Mouse (Mus musculus) midbrain, embryonic 12.5 days (tissue): Measurements from ENCODE around the gene Gm10392. TPM values are rescaled to one million over a fixed set of nuclear protein-coding genes. Genes with fewer than 3 reads are reported as not detected.

ENCODE experiments used
- ATAC-seq: fragments of 200-750 bp; cut with Nextera tagmentation; 2 replicates; pipeline ENCODE4 v1.8.0; 2017; ENCODE audit warnings: low read depth, moderate TSS enrichment, moderate library complexity; ENCODE audit not compliant: low FRiP score
- H3K27ac ChIP-seq: fragments of 300-500 bp; sonication (generic); replicated peaks from 2 replicates; pipeline ENCODE4 v1.5.1; 2016; ENCODE audit warnings: mild to moderate bottlenecking
- H3K27me3 ChIP-seq: fragments of 300-500 bp; sonication (generic); 2 replicates; pipeline ENCODE4 v1.6.1; 2016; ENCODE audit warnings: mild to moderate bottlenecking
- H3K36me3 ChIP-seq: fragments of 300-500 bp; sonication (generic); 2 replicates; pipeline ENCODE4 v1.6.1; 2016
- H3K4me1 ChIP-seq: fragments of 300-500 bp; sonication (generic); 2 replicates; pipeline ENCODE4 v1.6.1; 2016
- H3K4me2 ChIP-seq: fragments of 300-500 bp; sonication (generic); replicated peaks from 2 replicates; pipeline ENCODE4 v1.6.1; 2016; ENCODE audit warnings: mild to moderate bottlenecking, moderate library complexity
- H3K4me3 ChIP-seq: fragments of 300-500 bp; sonication (generic); 2 replicates; pipeline ENCODE4 v1.5.1; 2016; ENCODE audit warnings: mild to moderate bottlenecking
- H3K9ac ChIP-seq: fragments of 300-500 bp; sonication (generic); replicated peaks from 2 replicates; pipeline ENCODE4 v1.6.1; 2016; ENCODE audit warnings: mild to moderate bottlenecking, moderate library complexity
- H3K9me3 ChIP-seq: fragments of 300-500 bp; sonication (generic); 2 replicates; pipeline ENCODE4 v1.6.1; 2016; ENCODE audit warnings: mild to moderate bottlenecking
- WGBS: fragments of 180-500 bp; shearing (Covaris S2); methylation state at CpG from one replicate; pipeline ENCODE4 v1.1.7; 2016; 5-methylcytosine and 5-hydroxymethylcytosine counted together
- polyA plus RNA-seq: library from polyadenylated mRNA; unstranded; fragments of >200 nt; fragmentation: Nextera tagmentation; extraction: Ambion mirVana; gene quantifications from 2 replicates; pipeline ENCODE4 v1.2.1, GENCODE M21; 2016

Gene Gm10392
- polyA plus RNA-seq, 1 experiment from 2014 or later: not detected

DNA sequence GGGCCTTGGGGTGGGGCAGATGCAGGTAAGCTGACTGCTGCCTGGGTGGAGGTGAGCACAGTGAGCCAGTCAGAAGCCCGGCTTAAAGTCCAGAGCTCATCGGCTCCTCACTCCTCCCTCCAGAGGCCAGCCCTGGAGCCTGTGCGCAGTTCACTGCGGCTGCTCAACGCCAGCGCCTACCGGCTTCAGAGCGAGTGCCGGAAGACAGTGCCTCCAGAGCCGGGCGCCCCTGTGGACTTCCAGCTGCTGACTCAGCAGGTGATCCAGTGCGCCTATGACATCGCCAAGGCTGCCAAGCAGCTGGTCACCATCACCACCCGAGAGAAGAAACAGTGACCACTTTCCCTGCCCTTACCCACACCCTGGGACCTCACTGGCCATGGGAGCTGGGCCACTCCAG, 12.7 kb downstream of the Gm10392 start:
- Histone ChIP-seq H3K9me3 (no peaks in the 10 kb centered on the region), H3K4me2 (no peak overlapping the region), H3K27me3 (no peaks in the 10 kb centered on the region; the same call in 1 of the 2 replicates), H3K9ac (no peak overlapping the region), H3K4me1 (peaks cover 7% of the 10 kb centered on the region), H3K4me3 (no peak overlapping the region), H3K36me3 (peaks cover 60% of the 10 kb centered on the region), H3K27ac (no peak overlapping the region)
- no peak for ATAC-seq
- 87% methylated on average over 14 of the region's 14 CpGs for WGBS

GRCm38 (mm10) chr11:77505291-77505980, 13.6 kb downstream of the Gm10392 start:
- H3K4me2 ChIP-seq: no peak overlapping the region
- WGBS: 92% methylated on average over 22 of the region's 22 CpGs
- ATAC-seq: no peak

GRCm38 (mm10) chr11:77504377-77504776, 14.6 kb downstream of the Gm10392 start:
- no peak overlapping the region for H3K27ac ChIP-seq
- no peaks in the 10 kb centered on the region; the same call in 1 of the 2 replicates for H3K27me3 ChIP-seq
- 96% methylated on average over 19 of the region's 19 CpGs for WGBS
- H3K4me2 ChIP-seq: no peak overlapping the region
- no peaks in the 10 kb centered on the region for H3K9me3 ChIP-seq
- H3K36me3 ChIP-seq: peaks cover 75% of the 10 kb centered on the region
- no peak overlapping the region for H3K4me3 ChIP-seq
- H3K9ac ChIP-seq: no peak overlapping the region
- no peak for ATAC-seq
- H3K4me1 ChIP-seq: peaks cover 21% of the 10 kb centered on the region

More at GRCm38 (mm10) chr11:77505291-77505980, 13.6 kb downstream of the Gm10392 start:
- Histone ChIP-seq H3K36me3 (peaks cover 64% of the 10 kb centered on the region), H3K27me3 (no peaks in the 10 kb centered on the region; the same call in 1 of the 2 replicates), H3K27ac (no peak overlapping the region), H3K4me3 (no peak overlapping the region), H3K4me1 (peaks cover 16% of the 10 kb centered on the region), H3K9me3 (no peaks in the 10 kb centered on the region), H3K9ac (no peak overlapping the region)

- peaks cover 81% of the 10 kb centered on the region for H3K36me3 ChIP-seq
Measured at GRCm38 (mm10) chr11:77503511-77503910, 15.5 kb downstream of the Gm10392 start.

GRCm38 (mm10) chr11:77502481-77502880, 16.5 kb downstream of the Gm10392 start:
- WGBS: 88% methylated on average over 6 of the region's 6 CpGs
- no peak for ATAC-seq
- Histone ChIP-seq H3K4me3 (no peak overlapping the region), H3K4me1 (peaks cover 25% of the 10 kb centered on the region), H3K27me3 (no peaks in the 10 kb centered on the region), H3K4me2 (no peak overlapping the region), H3K9me3 (no peaks in the 10 kb centered on the region), H3K36me3 (peaks cover 78% of the 10 kb centered on the region), H3K27ac (no peak overlapping the region), H3K9ac (0 out of 2 replicates have a peak overlapping the region, but pooled peaks have one; percentile 6)

More at GRCm38 (mm10) chr11:77503511-77503910, 15.5 kb downstream of the Gm10392 start:
- Histone ChIP-seq H3K9ac (no peak overlapping the region), H3K4me1 (peaks cover 21% of the 10 kb centered on the region), H3K27ac (no peak overlapping the region), H3K4me2 (no peak overlapping the region), H3K27me3 (no peaks in the 10 kb centered on the region; the same call in 1 of the 2 replicates), H3K9me3 (no peaks in the 10 kb centered on the region), H3K4me3 (no peak overlapping the region)
- 70% methylated on average over 3 of the region's 3 CpGs for WGBS
- no peak for ATAC-seq

GRCm38 (mm10) chr11:77501971-77502370, 17.0 kb downstream of the Gm10392 start:
- WGBS: 93% methylated on average over 4 of the region's 4 CpGs
- ATAC-seq: no peak

DNA sequence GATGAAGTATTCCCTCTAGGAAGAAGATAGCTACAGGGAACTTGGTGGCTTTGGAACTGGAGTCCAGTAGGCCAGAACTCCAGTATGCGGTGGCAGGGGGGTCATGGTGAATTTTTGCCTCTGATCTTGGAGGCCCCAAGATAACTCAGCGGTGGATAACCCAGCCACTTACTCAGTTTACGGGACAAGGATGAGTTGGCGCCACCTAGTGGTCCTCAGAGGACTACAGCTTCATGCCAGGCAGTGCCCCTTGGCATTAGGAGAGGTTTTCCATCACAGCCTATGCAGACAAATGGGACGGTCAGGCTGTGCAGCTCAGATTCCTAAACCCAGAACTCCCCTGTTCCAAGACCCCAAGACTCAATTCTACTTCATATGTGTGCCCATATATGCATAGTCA, 17.6 kb downstream of the Gm10392 start:
- Histone ChIP-seq H3K27me3 (no peaks in the 10 kb centered on the region), H3K4me3 (no peak overlapping the region), H3K27ac (no peak overlapping the region), H3K4me1 (peaks cover 33% of the 10 kb centered on the region), H3K36me3 (peaks cover 67% of the 10 kb centered on the region), H3K9me3 (no peaks in the 10 kb centered on the region), H3K9ac (no peak overlapping the region), H3K4me2 (no peak overlapping the region)
- no peak for ATAC-seq
- WGBS: 21% methylated on average over 5 of the region's 5 CpGs

More at GRCm38 (mm10) chr11:77501971-77502370, 17.0 kb downstream of the Gm10392 start:
- no peak overlapping the region for H3K4me3 ChIP-seq
- no peak overlapping the region for H3K9ac ChIP-seq
- no peak overlapping the region for H3K4me2 ChIP-seq
- H3K27ac ChIP-seq: no peak overlapping the region
- no peaks in the 10 kb centered on the region for H3K27me3 ChIP-seq
- peaks cover 30% of the 10 kb centered on the region for H3K4me1 ChIP-seq
- H3K9me3 ChIP-seq: no peaks in the 10 kb centered on the region
- peaks cover 73% of the 10 kb centered on the region for H3K36me3 ChIP-seq

- H3K36me3 ChIP-seq: peaks cover 60% of the 10 kb centered on the region
- no peak overlapping the region for H3K9ac ChIP-seq
- ATAC-seq: no peak
- H3K4me2 ChIP-seq: no peak overlapping the region
- H3K9me3 ChIP-seq: no peaks in the 10 kb centered on the region
- H3K27ac ChIP-seq: peak overlapping the region; percentile 40; the same call in 1 of the 2 replicates
- H3K27me3 ChIP-seq: no peaks in the 10 kb centered on the region
- WGBS: 84% methylated on average over 17 of the region's 17 CpGs
- peaks cover 36% of the 10 kb centered on the region for H3K4me1 ChIP-seq
- H3K4me3 ChIP-seq: no peak overlapping the region
Measured at GRCm38 (mm10) chr11:77500361-77501325, 18.4 kb downstream of the Gm10392 start.

- WGBS: 92% methylated on average over 7 of the region's 7 CpGs
- Histone ChIP-seq H3K4me3 (no peak overlapping the region), H3K36me3 (peaks cover 47% of the 10 kb centered on the region), H3K9me3 (no peaks in the 10 kb centered on the region), H3K4me1 (peaks cover 49% of the 10 kb centered on the region), H3K27ac (no peak overlapping the region), H3K27me3 (no peaks in the 10 kb centered on the region), H3K4me2 (no peak overlapping the region), H3K9ac (no peak overlapping the region)
- no peak for ATAC-seq
Measured at GRCm38 (mm10) chr11:77499354-77499753, 19.6 kb downstream of the Gm10392 start.

DNA sequence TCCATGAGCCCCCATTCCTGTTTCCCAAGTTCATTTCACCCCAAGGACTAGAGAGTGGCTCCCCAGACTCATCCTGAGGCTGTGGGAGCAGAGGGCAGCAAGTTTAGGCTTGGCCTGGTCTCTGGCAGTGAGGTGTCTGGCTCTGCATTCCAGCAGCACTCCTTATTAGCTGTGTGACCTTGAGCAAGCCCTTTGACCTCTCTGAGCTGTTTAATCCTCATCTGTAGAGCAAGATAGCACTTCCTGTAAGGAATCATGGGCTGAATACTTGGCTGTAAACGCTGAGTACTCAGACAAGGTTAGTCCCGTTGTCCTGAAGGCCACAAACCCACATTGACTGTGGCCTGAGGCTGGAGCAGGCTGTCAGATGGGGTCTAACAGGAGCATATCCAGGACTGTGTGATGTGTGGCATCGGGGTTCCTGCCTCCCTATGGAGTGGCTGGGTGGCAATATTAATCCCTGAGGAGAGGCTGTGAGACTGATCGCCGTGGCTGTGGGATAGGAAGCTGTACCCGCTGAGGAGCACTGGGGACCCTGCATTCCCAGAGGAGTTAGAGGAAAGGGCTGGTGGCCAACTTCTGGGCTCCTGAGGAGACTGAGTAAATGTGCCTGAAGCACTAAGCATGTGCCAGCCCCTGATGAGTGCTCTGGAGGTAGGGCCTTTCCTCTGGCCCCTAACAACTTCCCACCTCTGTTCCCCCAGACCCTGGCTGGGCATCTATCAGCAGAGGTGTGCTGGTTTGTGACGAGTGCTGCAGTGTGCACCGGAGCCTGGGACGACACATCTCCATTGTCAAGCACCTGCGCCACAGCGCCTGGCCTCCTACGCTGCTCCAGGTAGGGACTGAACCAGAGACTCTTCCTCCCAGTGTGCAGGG, 20.5 kb downstream of the Gm10392 start:
- Histone ChIP-seq H3K4me3 (no peak overlapping the region), H3K27ac (peak overlapping the region; percentile 22; the same call in 1 of the 2 replicates), H3K4me1 (peaks cover 56% of the 10 kb centered on the region), H3K9ac (0 out of 2 replicates have a peak overlapping the region, but pooled peaks have one; percentile 0), H3K36me3 (peaks cover 38% of the 10 kb centered on the region), H3K4me2 (no peak overlapping the region), H3K27me3 (no peaks in the 10 kb centered on the region), H3K9me3 (no peaks in the 10 kb centered on the region)
- WGBS: 67% methylated on average over 12 of the region's 12 CpGs
- no peak for ATAC-seq

- no peak for ATAC-seq
- no peak overlapping the region for H3K9ac ChIP-seq
- H3K36me3 ChIP-seq: peaks cover 32% of the 10 kb centered on the region
- peaks cover 56% of the 10 kb centered on the region for H3K4me1 ChIP-seq
- no peak overlapping the region for H3K4me3 ChIP-seq
- no peaks in the 10 kb centered on the region for H3K27me3 ChIP-seq
- no peaks in the 10 kb centered on the region for H3K9me3 ChIP-seq
- no peak overlapping the region for H3K4me2 ChIP-seq
- H3K27ac ChIP-seq: peak overlapping the region; percentile 22; the same call in 1 of the 2 replicates
- 18% methylated on average over 4 of the region's 4 CpGs for WGBS
Measured at GRCm38 (mm10) chr11:77497851-77498250, 21.1 kb downstream of the Gm10392 start.
